Mouse (Mus musculus) large intestine, adult 2 months (tissue): ENCODE results near the gene Cdkal1. TPM values are rescaled to one million over a fixed set of nuclear protein-coding genes. Genes with fewer than 3 reads are reported as not detected.

Source experiments
- DNase-seq: peaks from one replicate; pipeline ENCODE4 v3.0.0-alpha.2; 2012; ENCODE audit warnings: low read depth, low spot score
- WGBS: fragments of 180-500 bp; shearing (Covaris S2); methylation state at CpG from one replicate; pipeline ENCODE4 v1.1.7; 2018; 5-methylcytosine and 5-hydroxymethylcytosine counted together
- polyA plus RNA-seq: library from polyadenylated mRNA; depleted of rRNA; stranded (reverse); fragments of >200 nt; gene quantifications from 2 replicates; pipeline ENCODE4 v1.2.3, GENCODE M21; 2012

Gene Cdkal1
- polyA plus RNA-seq, 1 experiment: 1.5 TPM

DNA sequence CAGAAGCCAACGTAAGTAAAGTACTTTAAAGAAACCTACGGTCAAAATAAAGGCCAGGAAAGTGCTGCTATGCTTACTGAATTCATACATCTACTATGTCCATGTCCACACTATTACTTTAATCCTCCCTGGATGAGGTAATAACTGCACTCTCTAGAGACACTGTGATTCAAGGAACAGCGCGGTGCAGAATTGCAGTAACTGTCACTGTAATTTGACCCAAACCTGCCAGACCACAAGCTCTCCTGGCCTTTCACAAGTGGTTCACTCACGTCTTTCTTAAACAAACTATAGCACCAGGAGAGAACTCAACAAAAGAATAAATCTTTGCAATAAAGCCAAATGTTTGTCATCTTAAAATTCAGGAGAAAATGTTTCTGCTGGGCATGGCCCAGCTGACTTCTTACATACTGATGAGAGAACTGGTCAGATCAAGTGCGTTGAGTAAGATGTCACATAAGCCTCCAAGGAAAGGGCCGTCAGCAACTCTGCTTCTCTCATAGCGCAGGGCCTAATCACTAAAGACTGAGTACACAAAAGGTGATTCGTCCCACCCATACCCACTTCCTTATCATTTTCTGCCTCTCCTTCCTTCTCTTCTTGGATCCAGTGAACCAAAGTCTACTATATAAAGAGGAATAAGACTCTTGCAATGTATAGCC, 504.3 kb downstream of the Cdkal1 start:
- no peak for DNase-seq
- 62% methylated on average over 9 of the region's 9 CpGs for WGBS

GRCm38 (mm10) chr13:29350004-29350403, 505.5 kb downstream of the Cdkal1 start:
- no peak for DNase-seq
- WGBS: 81% methylated on average over 4 of the region's 4 CpGs

GRCm38 (mm10) chr13:29349386-29349961, 506.0 kb downstream of the Cdkal1 start:
- DNase-seq: no peak

GRCm38 (mm10) chr13:29348331-29348730, 507.1 kb downstream of the Cdkal1 start:
- DNase-seq: no peak
- 96% methylated on average over 3 of the region's 3 CpGs for WGBS

More at GRCm38 (mm10) chr13:29349386-29349961, 506.0 kb downstream of the Cdkal1 start:
- WGBS: 95% methylated on average over 7 of the region's 7 CpGs

- DNase-seq: no peak
- 81% methylated on average over 6 of the region's 6 CpGs for WGBS
These were observed 522.6 kb downstream of the Cdkal1 start for GRCm38 (mm10) chr13:29332640-29333412.

- DNase-seq: no peak
- WGBS: 86% methylated on average over 4 of the region's 4 CpGs
These were observed 529.5 kb downstream of the Cdkal1 start for GRCm38 (mm10) chr13:29325946-29326345.

DNA sequence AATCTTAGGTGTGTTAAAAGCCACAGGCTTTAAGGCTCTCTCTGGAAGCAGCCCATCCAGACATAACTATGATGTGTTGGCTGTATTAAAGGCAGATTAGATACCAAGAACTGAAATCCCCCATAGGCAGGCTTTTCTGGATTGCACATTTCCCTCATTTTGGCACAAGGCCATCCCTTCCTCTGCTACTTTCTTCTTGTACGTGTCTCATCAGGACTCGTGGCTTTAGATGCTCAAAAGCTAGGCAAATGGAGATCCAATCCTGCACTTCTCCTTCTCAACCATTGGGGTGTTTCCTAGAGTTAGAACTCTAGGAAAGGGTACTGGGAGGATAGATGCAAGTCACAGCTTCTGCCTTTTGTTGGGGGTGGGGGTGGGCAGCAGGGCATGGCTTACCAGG, 535.1 kb downstream of the Cdkal1 start:
- DNase-seq: no peak

GRCm38 (mm10) chr13:29317703-29318102, 537.8 kb downstream of the Cdkal1 start:
- no peak for DNase-seq
- 94% methylated on average over 1 of the region's 1 CpGs for WGBS

More for the DNA sequence above, 535.1 kb downstream of the Cdkal1 start:
- WGBS: 69% methylated on average over 2 of the region's 2 CpGs

- 90% methylated on average over 5 of the region's 5 CpGs for WGBS
- no peak for DNase-seq
These were observed 539.2 kb downstream of the Cdkal1 start for GRCm38 (mm10) chr13:29316271-29316670.

GRCm38 (mm10) chr13:29312026-29312425, 543.4 kb downstream of the Cdkal1 start:
- 81% methylated on average over 2 of the region's 2 CpGs for WGBS

DNA sequence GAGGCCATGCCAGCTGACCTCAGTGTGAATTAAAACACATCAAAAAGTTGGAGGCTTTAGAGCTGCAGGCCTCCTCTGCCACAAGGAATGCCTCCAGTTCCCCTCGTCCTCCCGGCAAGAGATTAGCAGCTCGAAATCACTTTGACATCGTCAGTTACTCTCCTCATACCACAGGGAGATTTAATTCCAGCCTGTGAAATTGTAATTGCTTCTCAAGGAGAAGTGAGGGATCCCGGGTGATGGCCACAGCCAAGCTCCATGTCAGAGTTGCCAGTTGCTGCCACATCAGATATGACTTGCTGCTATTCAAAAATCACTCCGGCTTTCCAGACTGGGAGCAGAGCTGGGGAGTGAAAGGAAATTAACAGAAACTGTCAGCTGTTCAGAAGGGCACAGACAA, 548.1 kb downstream of the Cdkal1 start:
- 78% methylated on average over 6 of the region's 6 CpGs for WGBS
- no peak for DNase-seq

More at GRCm38 (mm10) chr13:29312026-29312425, 543.4 kb downstream of the Cdkal1 start:
- DNase-seq: no peak

- WGBS: 78% methylated on average over 9 of the region's 9 CpGs
- no peak for DNase-seq
These were observed 562.8 kb downstream of the Cdkal1 start for GRCm38 (mm10) chr13:29292608-29293240.

GRCm38 (mm10) chr13:29290569-29290968, 564.9 kb downstream of the Cdkal1 start:
- no peak for DNase-seq
- 50% methylated on average over 4 of the region's 4 CpGs for WGBS

- 26% methylated on average over 3 of the region's 3 CpGs for WGBS
- DNase-seq: no peak
These were observed 570.4 kb downstream of the Cdkal1 start for GRCm38 (mm10) chr13:29285058-29285457.

DNA sequence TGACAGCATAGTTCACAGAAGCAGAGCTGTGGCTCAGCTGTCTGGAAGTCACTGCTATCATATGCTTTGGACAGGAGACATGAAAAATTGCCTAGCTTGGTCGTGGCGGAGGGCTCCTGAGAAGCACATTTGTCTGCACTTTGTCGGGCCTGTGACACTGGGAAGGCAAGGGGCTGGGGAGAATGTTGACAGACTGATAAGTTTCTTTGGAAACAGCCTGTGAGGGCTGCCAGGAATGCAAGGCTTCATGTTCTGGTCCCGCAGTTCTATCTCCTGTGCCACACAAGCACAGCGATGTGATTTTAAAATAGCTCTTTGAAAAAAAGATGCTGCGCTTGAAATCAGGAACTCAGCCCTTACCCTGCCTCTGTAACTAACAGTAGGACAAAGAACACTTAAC, 573.9 kb downstream of the Cdkal1 start:
- WGBS: 75% methylated on average over 6 of the region's 6 CpGs
- DNase-seq: no peak

- DNase-seq: no peak
- 24% methylated on average over 4 of the region's 4 CpGs for WGBS
These were observed 577.3 kb downstream of the Cdkal1 start for GRCm38 (mm10) chr13:29278156-29278555.

DNA sequence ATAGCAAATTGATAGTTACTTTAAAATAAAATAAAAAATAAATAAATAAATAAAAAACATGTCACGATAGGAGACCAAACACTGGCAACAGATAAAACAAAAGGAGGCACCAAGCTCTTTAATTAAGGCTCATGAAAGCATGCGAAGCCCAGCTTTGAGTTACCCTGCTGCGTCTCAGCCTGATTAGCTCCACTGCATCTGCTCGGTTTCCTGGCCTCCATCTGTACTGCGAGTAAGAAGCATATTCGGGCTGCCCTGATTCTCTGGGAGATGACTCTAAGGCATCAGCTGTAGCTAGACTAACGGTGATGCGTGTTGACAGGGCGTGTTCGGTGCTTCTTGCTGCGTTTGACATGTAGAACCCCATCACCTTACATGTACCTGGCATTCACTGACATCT, 581.2 kb downstream of the Cdkal1 start:
- WGBS: 94% methylated on average over 11 of the region's 11 CpGs
- DNase-seq: no peak

- WGBS: 76% methylated on average over 4 of the region's 4 CpGs
- DNase-seq: no peak
These were observed 581.7 kb downstream of the Cdkal1 start for GRCm38 (mm10) chr13:29273693-29274221.

DNA sequence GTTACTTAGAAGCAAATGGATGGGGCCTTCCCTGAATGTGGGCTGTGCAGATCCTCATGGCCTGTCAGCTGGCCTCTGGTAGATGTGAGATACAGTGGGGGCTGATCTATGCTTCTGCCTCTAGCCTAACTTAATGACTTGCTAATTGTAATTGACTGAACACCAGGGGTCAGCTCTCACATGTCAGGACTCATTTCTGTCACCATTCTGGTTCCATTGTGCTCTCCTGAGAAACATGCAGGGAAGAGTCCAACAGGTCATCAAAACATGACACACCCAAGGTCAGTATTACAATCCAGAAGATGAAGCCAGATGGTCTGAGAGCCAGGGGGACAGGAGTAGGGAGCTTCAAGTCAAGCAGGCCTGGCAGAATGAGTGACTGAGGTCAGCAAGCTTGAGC, 584.0 kb downstream of the Cdkal1 start:
- DNase-seq: no peak
